Mouse (Mus musculus) gastrocnemius, postnatal 25 days (tissue): ENCODE measurements at regions not wholly inside any gene's neighbourhood (a gene's known extent, or its start where the extent isn't known, plus 50 kb on each side); places are given as distances from the start of the nearest gene placed in this dataset.
A peak's percentile ranks its signal among the peaks of the same experiment; 100 is the strongest.
"Not testable (repeated sequence)": the region's sequence is repeated elsewhere in the genome, so short reads cannot be mapped to it uniquely, and the experiment has no call there.

ENCODE experiments used
- DNase-seq: peaks from one replicate; pipeline ENCODE4 v3.0.0; 2022

- DNase-seq = peak; percentile 39
These were observed 153.7 kb downstream of the Car8 start for GRCm38 (mm10) chr4:8084954-8085639.

- DNase-seq = no peak
These were observed 159.5 kb downstream of the Car8 start for GRCm38 (mm10) chr4:8079349-8079748.

- DNase-seq = no peak
These were observed 165.8 kb downstream of the Car8 start for GRCm38 (mm10) chr4:8072989-8073573.

- DNase-seq = not testable (repeated sequence)
These were observed 168.1 kb downstream of the Car8 start for GRCm38 (mm10) chr4:8070693-8071092.

GRCm38 (mm10) chr4:8068086-8068485 lies 170.8 kb downstream of the Car8 start:
- DNase-seq = no peak

GRCm38 (mm10) chr4:8041776-8042175 lies 197.1 kb downstream of the Car8 start:
- DNase-seq = no peak

GRCm38 (mm10) chr4:8037863-8038262 lies 201.0 kb downstream of the Car8 start:
- DNase-seq = no peak

GRCm38 (mm10) chr4:8033402-8033801 lies 205.4 kb downstream of the Car8 start:
- DNase-seq = not testable (repeated sequence)

GRCm38 (mm10) chr4:8005155-8005554 lies 233.7 kb downstream of the Car8 start:
- DNase-seq = no peak

- no peak for DNase-seq
These were observed 241.3 kb downstream of the Car8 start for GRCm38 (mm10) chr4:7997575-7997953.

- DNase-seq = no peak
These were observed 241.8 kb downstream of the Car8 start for GRCm38 (mm10) chr4:7996923-7997574.

- no peak for DNase-seq
These were observed 245.9 kb downstream of the Car8 start for GRCm38 (mm10) chr4:7992944-7993343.

- no peak for DNase-seq
These were observed 251.1 kb downstream of the Car8 start for GRCm38 (mm10) chr4:7987781-7988180.

GRCm38 (mm10) chr4:7987346-7987745 lies 251.5 kb downstream of the Car8 start:
- no peak for DNase-seq

- no peak for DNase-seq
These were observed 254.0 kb downstream of the Car8 start for GRCm38 (mm10) chr4:7984814-7985213.

GRCm38 (mm10) chr4:7979772-7980351 lies 259.0 kb downstream of the Car8 start:
- DNase-seq = no peak

GRCm38 (mm10) chr4:7977661-7978444 lies 261.0 kb downstream of the Car8 start:
- DNase-seq = no peak

- DNase-seq = no peak
These were observed 268.6 kb downstream of the Car8 start for GRCm38 (mm10) chr4:7970272-7970671.

- DNase-seq = no peak
These were observed 273.2 kb downstream of the Car8 start for GRCm38 (mm10) chr4:7965663-7966062.

- no peak for DNase-seq
These were observed 277.2 kb downstream of the Car8 start for GRCm38 (mm10) chr4:7961521-7962172.

- DNase-seq = no peak
These were observed 278.5 kb downstream of the Car8 start for GRCm38 (mm10) chr4:7960335-7960734.

GRCm38 (mm10) chr4:7948020-7948419 lies 290.8 kb downstream of the Car8 start:
- no peak for DNase-seq
